Mouse (Mus musculus): ENCODE measurements around the gene Olfr1325.
"Not testable (repeated sequence)": the region's sequence is repeated elsewhere in the genome, so short reads cannot be mapped to it uniquely, and the experiment has no call there.

The Olfr1325 gene

GRCm38 (mm10) chrX:74592379-74592778, at the start of gene Olfr1325:
Olfr1325 (plus strand) TSS chrX:74592679.
- no peak for DNase-seq (ENCODE audit: low read depth)

GRCm38 (mm10) chrX:74574788-74575187, 17.7 kb upstream of the Olfr1325 start, which contains the start of gene Olfr1326-ps1:
Olfr1326-ps1 (minus strand) TSS chrX:74574888.
- no peak for DNase-seq (ENCODE audit: low read depth)

- DNase-seq (ENCODE audit: low read depth), result not testable (repeated sequence)
Observed at GRCm38 (mm10) chrX:74645466-74646323, 53.2 kb downstream of the Olfr1325 start, which contains the start of gene Gm5640. Gm5640 (minus strand) TSS chrX:74645635.

- not testable (repeated sequence) for DNase-seq (ENCODE audit: low read depth)
Observed at GRCm38 (mm10) chrX:74646393-74646792, 53.9 kb downstream of the Olfr1325 start.
